ENCODE assay signal across 22 mouse cellular contexts in the genomic region with DNA sequence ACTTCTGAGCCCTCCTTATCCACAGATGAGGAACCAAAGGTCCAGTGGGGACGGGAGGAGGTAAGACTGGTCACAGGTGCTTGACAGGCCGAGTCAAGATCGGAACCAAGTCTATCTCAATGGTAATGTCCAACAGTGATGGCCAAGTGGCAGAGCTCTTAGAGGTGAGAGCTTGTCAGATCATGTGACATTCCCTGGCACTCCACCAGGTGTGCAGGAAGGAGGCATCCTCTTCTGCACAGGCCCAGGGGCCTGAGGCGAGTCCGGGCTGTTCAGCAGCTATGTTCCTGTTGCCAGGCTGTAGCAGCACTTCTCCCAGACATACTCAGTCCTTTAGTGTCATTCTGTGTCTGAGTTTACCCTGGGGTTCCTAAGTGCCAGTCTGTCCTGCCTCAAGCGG. TPM values are rescaled to one million over a fixed set of nuclear protein-coding genes. Genes with fewer than 3 reads are reported as not detected.
DNase-seq lines count a peak whose midpoint lies in the region; ATAC-seq and TF ChIP-seq lines count a peak whose summit lies in the region.
"Had no signal": no experiment of that assay in that cellular context is flagged by ENCODE, and none has a peak within 500 bp of the region (broad histone marks: within the 10 kb centered on the region; RNA-seq: fewer than 3 reads in every experiment).

No protein-coding gene starts in this region.

- peak; percentile 43 for DNase-seq in cerebellum, adult 9-11 months
- no peak for DNase-seq in cerebellum, adult 2 months
- DNase-seq in kidney, adult 2 months = peak; percentile 67
- peak; percentile 23 for DNase-seq in lung, postnatal 36 days
- DNase-seq in lung, postnatal 10 days = no peak
- DNase-seq in spleen, postnatal 36 days (ENCODE audit: low spot score in 2 of 2) = no peak
- DNase-seq: adrenal gland, adult 8-10 months; adrenal gland, postnatal 36 days; B cell, adult 2 months; cerebellum, adult 11 months; cerebellum, postnatal 36 days; gastrocnemius, postnatal 10 days; heart, adult 2 months had no signal

- no peak overlapping the region for H3K27ac ChIP-seq in cerebellum, adult 2 months (ENCODE audit: insufficient read depth, low read length)
- no peak overlapping the region for H3K27ac ChIP-seq in kidney, adult 2 months (ENCODE audit: insufficient read depth, low read depth, low read length)
- H3K27ac ChIP-seq in kidney, embryonic 14.5 days (ENCODE audit: low read depth, low read length) = no peak overlapping the region
- H3K27ac ChIP-seq: embryonic facial prominence, embryonic 13.5 days; forebrain, embryonic 12.5 days; heart, adult 2 months; hindbrain, embryonic 10.5 days; hindbrain, embryonic 14.5 days had no signal

- no peak overlapping the region for H3K4me3 ChIP-seq in cerebellum, adult 2 months (replicated peaks; ENCODE audit: insufficient read depth, low read depth, low read length)
- no peak overlapping the region for H3K4me3 ChIP-seq in kidney, adult 2 months (ENCODE audit: insufficient read depth, low read depth, low read length)
- no peak overlapping the region for H3K4me3 ChIP-seq in kidney, embryonic 14.5 days (ENCODE audit: low read length)
- H3K4me3 ChIP-seq: embryonic facial prominence, embryonic 13.5 days; forebrain, embryonic 12.5 days; heart, adult 2 months; hindbrain, embryonic 10.5 days had no signal

- no peak for ATAC-seq in kidney, embryonic 14.5 days (ENCODE audit: low FRiP score, low TSS enrichment)
- ATAC-seq: CD4-positive, CD25-positive, alpha-beta regulatory T cell, adult 4 months; forebrain, embryonic 16.5 days had no signal

- H3K9ac ChIP-seq in kidney, embryonic 14.5 days (ENCODE audit: low read depth, low read length) = no peak overlapping the region
- H3K9ac ChIP-seq: embryonic facial prominence, embryonic 13.5 days; forebrain, embryonic 12.5 days; hindbrain, embryonic 14.5 days had no signal

- TF ChIP-seq CTCF in cerebellum, adult 2 months (IDR thresholded peaks at IDR 0.05; ENCODE audit: borderline replicate concordance, insufficient read depth, low read depth, low read length) = no peak
- no peak for TF ChIP-seq CTCF in kidney, adult 2 months (conservative IDR thresholded peaks at IDR 0.05; ENCODE audit: insufficient read depth, insufficient read length, low read depth, low read length)

- WGBS in cerebellum, adult 2 months = 73% methylated on average over 6 of the region's 6 CpGs
- WGBS in kidney, adult 2 months = 73% methylated on average over 6 of the region's 6 CpGs
- 96% methylated on average over 6 of the region's 6 CpGs for WGBS in kidney, embryonic 14.5 days

- H3K4me2 ChIP-seq in kidney, embryonic 14.5 days (replicated peaks; ENCODE audit: low read depth, low read length) = no peak overlapping the region
- H3K4me2 ChIP-seq: embryonic facial prominence, embryonic 13.5 days; forebrain, embryonic 12.5 days; heart, embryonic 11.5 days; hindbrain, embryonic 14.5 days had no signal

- no peaks in the 10 kb centered on the region for H3K27me3 ChIP-seq in cerebellum, adult 2 months (ENCODE audit: control insufficient read depth, insufficient read depth, low read length)
- no peaks in the 10 kb centered on the region for H3K27me3 ChIP-seq in kidney, adult 2 months (replicated peaks; ENCODE audit: control insufficient read depth, insufficient read depth, low read length)
- H3K27me3 ChIP-seq in kidney, embryonic 14.5 days (ENCODE audit: control insufficient read depth, insufficient read depth, low read length) = no peaks in the 10 kb centered on the region
- H3K27me3 ChIP-seq: embryonic facial prominence, embryonic 13.5 days had no signal

- no peaks in the 10 kb centered on the region for H3K36me3 ChIP-seq in kidney, adult 2 months (ENCODE audit: control insufficient read depth, insufficient read depth, low read length)
- H3K36me3 ChIP-seq in kidney, embryonic 14.5 days (ENCODE audit: control insufficient read depth, insufficient read depth, low read length) = peaks cover 41% of the 10 kb centered on the region

- TF ChIP-seq POLR2A in cerebellum, adult 2 months (IDR thresholded peaks at IDR 0.05; ENCODE audit: borderline replicate concordance, insufficient read depth, low read length) = no peak
- TF ChIP-seq POLR2A in kidney, adult 2 months (IDR thresholded peaks at IDR 0.05; ENCODE audit: low read depth, low read length) = no peak

- peaks cover 3% of the 10 kb centered on the region for H3K4me1 ChIP-seq in cerebellum, adult 2 months (ENCODE audit: control insufficient read depth, insufficient read depth, low read length)
- H3K4me1 ChIP-seq in kidney, adult 2 months (ENCODE audit: control insufficient read depth, insufficient read depth, low read length) = peaks cover 12% of the 10 kb centered on the region; the same call in 1 of the 2 replicates
- peaks cover 8% of the 10 kb centered on the region; the same call in 1 of the 2 replicates for H3K4me1 ChIP-seq in kidney, embryonic 14.5 days (ENCODE audit: control insufficient read depth, insufficient read depth, low read length)

- H3K9me3 ChIP-seq in kidney, embryonic 14.5 days (ENCODE audit: control insufficient read depth, low read length) = no peaks in the 10 kb centered on the region
- H3K9me3 ChIP-seq: embryonic facial prominence, embryonic 13.5 days; forebrain, embryonic 12.5 days; G1E; hindbrain, embryonic 10.5 days had no signal

RNA-seq across cellular contexts. Expression of a gene that starts 46.2 kb away (rescaled TPM):
- 38.0 and 38.6 TPM in 2 replicates for polyA plus RNA-seq in cerebellum, adult 2 months (2012; rRNA removed)
- polyA plus RNA-seq in kidney, adult 2 months (2012; rRNA removed) = 20.1 and 23.7 TPM in 2 replicates
- 8.7 and 13.7 TPM in 2 replicates for polyA plus RNA-seq in kidney, embryonic 14.5 days (2014; fragmentation: Nextera tagmentation; extraction: Ambion mirVana)

RNA-seq across cellular contexts. Expression of a gene that starts 46.3 kb away (rescaled TPM):
- polyA plus RNA-seq in cerebellum, adult 2 months (2012; rRNA removed) = 61.0 and 65.8 TPM in 2 replicates
- 27.6 and 31.0 TPM in 2 replicates for polyA plus RNA-seq in kidney, adult 2 months (2012; rRNA removed)
- polyA plus RNA-seq in kidney, embryonic 14.5 days (2014; fragmentation: Nextera tagmentation; extraction: Ambion mirVana) = 103 TPM in 2 replicates

Comparison
In these comparisons a context has a peak if more than half of its experiments do, and no peak if none do; other contexts are left out.
1. DNase-seq: peak in cerebellum, adult 9-11 months (single experiment), kidney, adult 2 months (single experiment) and lung, postnatal 36 days (single experiment); none in cerebellum, adult 2 months (0 of 2), lung, postnatal 10 days (single experiment) and spleen, postnatal 36 days (0 of 2).